Mouse (Mus musculus) heart, embryonic 15.5 days (tissue): ENCODE data around the gene Ccdc88c. TPM values are rescaled to one million over a fixed set of nuclear protein-coding genes. Genes with fewer than 3 reads are reported as not detected.

Source experiments
- ATAC-seq: fragments of 200-750 bp; cut with Nextera tagmentation; replicated peaks from 2 replicates; pipeline ENCODE4 v1.8.0; 2017; ENCODE audit warnings: low read depth, moderate TSS enrichment; ENCODE audit not compliant: insufficient number of reproducible peaks, insufficient read depth, low FRiP score
- H3K27ac ChIP-seq: fragments of 300-500 bp; sonication (generic); 2 replicates; pipeline ENCODE4 v1.5.1; 2015; ENCODE audit warnings: mild to moderate bottlenecking, inconsistent platforms
- H3K27me3 ChIP-seq: fragments of 300-500 bp; sonication (generic); 2 replicates; pipeline ENCODE4 v1.6.1; 2015; ENCODE audit warnings: inconsistent platforms
- H3K36me3 ChIP-seq: fragments of 300-500 bp; sonication (generic); 2 replicates; pipeline ENCODE4 v1.6.1; 2015; ENCODE audit warnings: mild to moderate bottlenecking, inconsistent platforms
- H3K4me1 ChIP-seq: fragments of 300-500 bp; sonication (generic); replicated peaks from 2 replicates; pipeline ENCODE4 v1.6.1; 2015; ENCODE audit warnings: inconsistent platforms
- H3K4me2 ChIP-seq: fragments of 300-500 bp; sonication (generic); 2 replicates; pipeline ENCODE4 v1.6.1; 2015; ENCODE audit warnings: inconsistent platforms, mild to moderate bottlenecking, moderate library complexity
- H3K4me3 ChIP-seq: fragments of 300-500 bp; sonication (generic); 2 replicates; pipeline ENCODE4 v1.5.1; 2015; ENCODE audit warnings: mild to moderate bottlenecking, inconsistent platforms
- H3K9ac ChIP-seq: fragments of 300-500 bp; sonication (generic); 2 replicates; pipeline ENCODE4 v1.6.1; 2015; ENCODE audit warnings: mild to moderate bottlenecking, inconsistent platforms
- H3K9me3 ChIP-seq: fragments of 300-500 bp; sonication (generic); replicated peaks from 2 replicates; pipeline ENCODE4 v1.6.1; 2016; ENCODE audit warnings: inconsistent platforms
- WGBS: fragments of 180-500 bp; shearing (Covaris S2); methylation state at CpG from one replicate; pipeline ENCODE4 v1.1.7; 2015; ENCODE audit warnings: mixed read lengths; 5-methylcytosine and 5-hydroxymethylcytosine counted together
- polyA plus RNA-seq: library from polyadenylated mRNA; unstranded; fragments of >200 nt; fragmentation: Nextera tagmentation; extraction: Ambion mirVana; gene quantifications from 2 replicates; pipeline ENCODE4 v1.2.1, GENCODE M21; 2015

Gene Ccdc88c
- polyA plus RNA-seq, 1 experiment from 2014 or later: 2.4 TPM

GRCm38 (mm10) chr12:100910731-100911130 is 118.1 kb downstream of the Ccdc88c start:
- no peak for ATAC-seq
- Histone ChIP-seq H3K9me3 (no peaks in the 10 kb centered on the region), H3K36me3 (no peaks in the 10 kb centered on the region), H3K27ac (no peak overlapping the region), H3K4me1 (peaks cover 9% of the 10 kb centered on the region), H3K4me3 (no peak overlapping the region), H3K9ac (no peak overlapping the region), H3K27me3 (peaks cover 23% of the 10 kb centered on the region), H3K4me2 (no peak overlapping the region)
- WGBS: 73% methylated on average over 12 of the region's 12 CpGs

- Histone ChIP-seq H3K9ac (no peak overlapping the region), H3K9me3 (no peaks in the 10 kb centered on the region), H3K27ac (no peak overlapping the region), H3K36me3 (no peaks in the 10 kb centered on the region), H3K4me1 (peaks cover 9% of the 10 kb centered on the region), H3K27me3 (peaks cover 23% of the 10 kb centered on the region), H3K4me3 (no peak overlapping the region), H3K4me2 (no peak overlapping the region)
- 70% methylated on average over 6 of the region's 6 CpGs for WGBS
- no peak for ATAC-seq
Observed at GRCm38 (mm10) chr12:100909765-100910164, 119.1 kb downstream of the Ccdc88c start.

GRCm38 (mm10) chr12:100908298-100909034 is 120.4 kb downstream of the Ccdc88c start:
- 0 out of 2 replicates have a peak overlapping the region, but pooled peaks have one; percentile 26 for H3K27ac ChIP-seq
- peak overlapping the region; percentile 64 for H3K9ac ChIP-seq
- peaks cover 23% of the 10 kb centered on the region for H3K27me3 ChIP-seq
- H3K4me1 ChIP-seq: peaks cover 9% of the 10 kb centered on the region
- H3K4me3 ChIP-seq: peak overlapping the region; percentile 62
- no peaks in the 10 kb centered on the region for H3K9me3 ChIP-seq
- peak overlapping the region; percentile 87 for H3K4me2 ChIP-seq
- no peaks in the 10 kb centered on the region for H3K36me3 ChIP-seq
- WGBS: 32% methylated on average over 10 of the region's 10 CpGs
- 0 out of 2 replicates have a peak, but pooled peaks have one; percentile 24 for ATAC-seq

- Histone ChIP-seq H3K9ac (peak within 1 kb of the TSS; percentile 64), H3K36me3 (no peaks in the 10 kb centered on the region), H3K9me3 (no peaks in the 10 kb centered on the region), H3K4me1 (peaks cover 9% of the 10 kb centered on the region), H3K27me3 (peaks cover 25% of the 10 kb centered on the region), H3K4me3 (peak within 1 kb of the TSS; percentile 62), H3K27ac (peak within 1 kb of the TSS; percentile 26; the same call in 1 of the 2 replicates), H3K4me2 (peak within 1 kb of the TSS; percentile 87)
- ATAC-seq: peak; percentile 74
- 4% methylated on average over 39 of the region's 39 CpGs for WGBS
Observed at GRCm38 (mm10) chr12:100907598-100908297, 121.1 kb downstream of the Ccdc88c start, which contains the start of gene Gpr68. Gene Gpr68 (minus strand): TSS chr12:100908198.

- Histone ChIP-seq H3K4me3 (0 out of 2 replicates have a peak overlapping the region, but pooled peaks have one; percentile 62), H3K9me3 (no peaks in the 10 kb centered on the region), H3K27me3 (peaks cover 30% of the 10 kb centered on the region), H3K9ac (no peak overlapping the region), H3K4me2 (peak overlapping the region; percentile 87), H3K4me1 (peaks cover 9% of the 10 kb centered on the region), H3K27ac (no peak overlapping the region), H3K36me3 (no peaks in the 10 kb centered on the region)
- 74% methylated on average over 5 of the region's 5 CpGs for WGBS
- no peak for ATAC-seq
Observed at GRCm38 (mm10) chr12:100906861-100907260, 122.0 kb downstream of the Ccdc88c start.

GRCm38 (mm10) chr12:100903761-100904160 is 125.1 kb downstream of the Ccdc88c start:
- H3K27ac ChIP-seq: no peak overlapping the region

GRCm38 (mm10) chr12:100901386-100901785 is 127.5 kb downstream of the Ccdc88c start:
- no peaks in the 10 kb centered on the region for H3K9me3 ChIP-seq
- no peak overlapping the region for H3K4me3 ChIP-seq
- peaks cover 14% of the 10 kb centered on the region for H3K4me1 ChIP-seq
- H3K4me2 ChIP-seq: no peak overlapping the region
- no peak overlapping the region for H3K9ac ChIP-seq
- peaks cover 56% of the 10 kb centered on the region for H3K27me3 ChIP-seq
- WGBS: 67% methylated on average over 6 of the region's 6 CpGs
- H3K27ac ChIP-seq: no peak overlapping the region
- no peak for ATAC-seq
- H3K36me3 ChIP-seq: no peaks in the 10 kb centered on the region

More at GRCm38 (mm10) chr12:100903761-100904160, 125.1 kb downstream of the Ccdc88c start:
- no peak overlapping the region for H3K9ac ChIP-seq
- H3K9me3 ChIP-seq: no peaks in the 10 kb centered on the region
- H3K4me2 ChIP-seq: no peak overlapping the region
- no peak for ATAC-seq
- no peak overlapping the region for H3K4me3 ChIP-seq
- peaks cover 51% of the 10 kb centered on the region for H3K27me3 ChIP-seq
- no peaks in the 10 kb centered on the region for H3K36me3 ChIP-seq
- H3K4me1 ChIP-seq: peaks cover 16% of the 10 kb centered on the region
- 89% methylated on average over 9 of the region's 9 CpGs for WGBS

GRCm38 (mm10) chr12:100900901-100901300 is 128.0 kb downstream of the Ccdc88c start:
- Histone ChIP-seq H3K9me3 (no peaks in the 10 kb centered on the region), H3K27ac (no peak overlapping the region), H3K4me3 (no peak overlapping the region), H3K4me2 (no peak overlapping the region), H3K9ac (no peak overlapping the region), H3K27me3 (peaks cover 58% of the 10 kb centered on the region), H3K4me1 (peaks cover 14% of the 10 kb centered on the region), H3K36me3 (no peaks in the 10 kb centered on the region)
- 73% methylated on average over 6 of the region's 6 CpGs for WGBS
- no peak for ATAC-seq

- under 1% methylated on average over 30 of the region's 30 CpGs for WGBS
- peak overlapping the region; percentile 31; the same call in 1 of the 2 replicates for H3K9ac ChIP-seq
- no peak for ATAC-seq
Observed at GRCm38 (mm10) chr12:100899111-100899640, 129.7 kb downstream of the Ccdc88c start.

GRCm38 (mm10) chr12:100897736-100898650 is 130.9 kb downstream of the Ccdc88c start:
- peaks cover 56% of the 10 kb centered on the region for H3K27me3 ChIP-seq
- peaks cover 14% of the 10 kb centered on the region for H3K4me1 ChIP-seq
- H3K9me3 ChIP-seq: no peaks in the 10 kb centered on the region
- peak overlapping the region; percentile 76; the same call in 1 of the 2 replicates for H3K4me2 ChIP-seq
- no peak overlapping the region for H3K9ac ChIP-seq
- no peaks in the 10 kb centered on the region for H3K36me3 ChIP-seq
- H3K27ac ChIP-seq: no peak overlapping the region
- peak overlapping the region; percentile 45; the same call in 1 of the 2 replicates for H3K4me3 ChIP-seq
- ATAC-seq: no peak
- WGBS: 49% methylated on average over 12 of the region's 12 CpGs

More at GRCm38 (mm10) chr12:100899111-100899640, 129.7 kb downstream of the Ccdc88c start:
- Histone ChIP-seq H3K4me3 (peak overlapping the region; percentile 45), H3K9me3 (no peaks in the 10 kb centered on the region), H3K4me1 (peaks cover 14% of the 10 kb centered on the region), H3K36me3 (no peaks in the 10 kb centered on the region), H3K4me2 (peak overlapping the region; percentile 76), H3K27me3 (peaks cover 58% of the 10 kb centered on the region), H3K27ac (no peak overlapping the region)
